Mouse (Mus musculus) MEL (cell line): ENCODE data around the gene Enox1. TPM values are rescaled to one million over a fixed set of nuclear protein-coding genes. Genes with fewer than 3 reads are reported as not detected.

ENCODE experiments used
- DNase-seq: peaks from one replicate; pipeline ENCODE4 v3.0.0; 2011; ENCODE audit warnings: low read depth, low spot score
- H3K27ac ChIP-seq: 2 replicates; pipeline ENCODE4 v1.5.1; 2012; ENCODE audit warnings: low read depth, mild to moderate bottlenecking, control low read depth, low read length, moderate library complexity; ENCODE audit not compliant: control insufficient read depth
- H3K27me3 ChIP-seq, 2 experiments: fragments of 150-350 bp in 1 of 2; sonication (generic) in 1 of 2; 2 replicates each; pipeline ENCODE4 v1.6.1; 2012; ENCODE audit warnings: low read length in 2 of 2, mild to moderate bottlenecking in 2 of 2, improper control_type of control experiment in 1 of 2, moderate library complexity in 1 of 2; ENCODE audit not compliant: insufficient read depth in 2 of 2, control insufficient read depth in 1 of 2
- H3K36me3 ChIP-seq, 2 experiments: 2 replicates each; pipeline ENCODE4 v1.6.1; 2012 to 2014; ENCODE audit warnings: low read length in 2 of 2, improper control_type of control experiment in 1 of 2, inconsistent platforms in 1 of 2, mild to moderate bottlenecking in 1 of 2; ENCODE audit not compliant: insufficient read depth in 2 of 2, control insufficient read depth in 1 of 2
- H3K4me1 ChIP-seq, 2 experiments: fragments of 150-350 bp in 1 of 2; sonication (generic) in 1 of 2; 2 replicates each; pipeline ENCODE4 v1.6.1; 2012; ENCODE audit warnings: low read length in 2 of 2, improper control_type of control experiment in 1 of 2, mild to moderate bottlenecking in 1 of 2; ENCODE audit not compliant: insufficient read depth in 2 of 2, control insufficient read depth in 1 of 2
- H3K4me3 ChIP-seq, 2 experiments: fragments of 150-350 bp in 1 of 2; sonication (generic) in 1 of 2; 2 replicates each; pipeline ENCODE4 v1.5.1; 2012; ENCODE audit warnings: low read depth in 2 of 2, low read length in 2 of 2, mild to moderate bottlenecking in 2 of 2, moderate library complexity in 2 of 2, control low read depth in 1 of 2, improper control_type of control experiment in 1 of 2; ENCODE audit not compliant: control insufficient read depth in 1 of 2, insufficient read depth in 1 of 2
- H3K79me2 ChIP-seq: 2 replicates; pipeline ENCODE4 v1.6.1; 2012; ENCODE audit warnings: mild to moderate bottlenecking, low read length, moderate library complexity; ENCODE audit not compliant: control insufficient read depth, poor library complexity, insufficient read depth
- H3K9ac ChIP-seq: 2 replicates; pipeline ENCODE4 v1.6.1; 2012; ENCODE audit warnings: low read depth, mild to moderate bottlenecking, control low read depth, low read length, moderate library complexity; ENCODE audit not compliant: control insufficient read depth, poor library complexity, severe bottlenecking
- H3K9me3 ChIP-seq: fragments of 150-350 bp; sonication (generic); replicated peaks from 2 replicates; pipeline ENCODE4 v1.6.1; 2012; ENCODE audit warnings: mild to moderate bottlenecking, low read length, improper control_type of control experiment, moderate library complexity; ENCODE audit not compliant: insufficient read depth
- CHD1 ChIP-seq: IDR thresholded peaks from 2 replicates; pipeline ENCODE4 v1.6.1; 2012; ENCODE audit warnings: low read depth, mild to moderate bottlenecking, inconsistent platforms, low read length, improper control_type of control experiment
- CHD2 ChIP-seq: IDR thresholded peaks from 2 replicates; pipeline ENCODE4 v1.6.1; 2011; ENCODE audit warnings: low read length, improper control_type of control experiment
- ELF1 ChIP-seq: IDR thresholded peaks from 2 replicates; pipeline ENCODE4 v1.6.1; 2014; ENCODE audit warnings: low read depth, mild to moderate bottlenecking, inconsistent platforms, low read length, improper control_type of control experiment, moderate library complexity
- EP300 ChIP-seq, 2 experiments: IDR thresholded peaks; 2 replicates each; pipeline ENCODE4 v1.6.1; 2011; ENCODE audit warnings: improper control_type of control experiment in 2 of 2, low read length in 2 of 2, low read depth in 1 of 2, mild to moderate bottlenecking in 1 of 2
- ETS1 ChIP-seq: IDR thresholded peaks from 2 replicates; pipeline ENCODE4 v1.6.1; 2012; ENCODE audit warnings: low read depth, mild to moderate bottlenecking, inconsistent platforms, low read length, improper control_type of control experiment, moderate library complexity
- GABPA ChIP-seq: IDR thresholded peaks from 2 replicates; pipeline ENCODE4 v1.6.1; 2012; ENCODE audit warnings: low read depth, mild to moderate bottlenecking, inconsistent platforms, low read length, improper control_type of control experiment, moderate library complexity
- GATA1 ChIP-seq: IDR thresholded peaks from 2 replicates; pipeline ENCODE4 v1.6.1; 2011; ENCODE audit warnings: low read depth, low read length, improper control_type of control experiment
- KAT2A ChIP-seq: conservative IDR thresholded peaks from 2 replicates; pipeline ENCODE4 v1.6.1; 2012; ENCODE audit warnings: low read depth, low read length, improper control_type of control experiment, inconsistent platforms
- MAFK ChIP-seq: IDR thresholded peaks from 2 replicates; pipeline ENCODE4 v1.6.1; 2011; ENCODE audit warnings: low read depth, mild to moderate bottlenecking, low read length, improper control_type of control experiment, borderline replicate concordance
- MEF2A ChIP-seq: IDR thresholded peaks from 2 replicates; pipeline ENCODE4 v1.6.1; 2014; ENCODE audit warnings: low read depth, mild to moderate bottlenecking, inconsistent platforms, low read length, improper control_type of control experiment; ENCODE audit not compliant: poor library complexity, insufficient replicate concordance, severe bottlenecking; ENCODE audit errors: extremely low read depth
- MYC ChIP-seq: IDR thresholded peaks from 2 replicates; pipeline ENCODE4 v1.6.1; 2011; ENCODE audit warnings: low read depth, mild to moderate bottlenecking, low read length, improper control_type of control experiment, moderate library complexity
- NELFE ChIP-seq: IDR thresholded peaks from 2 replicates; pipeline ENCODE4 v1.6.1; 2011; ENCODE audit warnings: low read depth, low read length, improper control_type of control experiment
- SIN3A ChIP-seq: IDR thresholded peaks from 2 replicates; pipeline ENCODE4 v1.6.1; 2012; ENCODE audit warnings: low read length, improper control_type of control experiment, inconsistent platforms
- SMC3 ChIP-seq: IDR thresholded peaks from 2 replicates; pipeline ENCODE4 v1.6.1; 2011; ENCODE audit warnings: low read depth, low read length, improper control_type of control experiment
- TAL1 ChIP-seq: IDR thresholded peaks from 2 replicates; pipeline ENCODE4 v1.6.1; 2012; ENCODE audit warnings: mild to moderate bottlenecking, inconsistent platforms, low read length, moderate library complexity, mixed read lengths
- TBP ChIP-seq: IDR thresholded peaks from 2 replicates; pipeline ENCODE4 v1.8.0; 2011; ENCODE audit warnings: low read depth, low read length, improper control_type of control experiment
- TCF12 ChIP-seq: IDR thresholded peaks from 2 replicates; pipeline ENCODE4 v1.6.1; 2014; ENCODE audit warnings: low read depth, mild to moderate bottlenecking, inconsistent platforms, low read length, improper control_type of control experiment, moderate library complexity
- ZC3H11A ChIP-seq: IDR thresholded peaks from 2 replicates; pipeline ENCODE4 v1.6.1; 2012; ENCODE audit warnings: low read depth, mild to moderate bottlenecking, inconsistent platforms, low read length, improper control_type of control experiment
- ZKSCAN1 ChIP-seq: IDR thresholded peaks from 2 replicates; pipeline ENCODE4 v1.6.1; 2012; ENCODE audit warnings: low read depth, mild to moderate bottlenecking, inconsistent platforms, low read length, improper control_type of control experiment, moderate library complexity
- ZMIZ1 ChIP-seq: IDR thresholded peaks from 2 replicates; pipeline ENCODE4 v1.6.1; 2012; ENCODE audit warnings: low read depth, mild to moderate bottlenecking, inconsistent platforms, low read length, improper control_type of control experiment, moderate library complexity
- polyA plus RNA-seq, 2 experiments: library from polyadenylated mRNA; stranded (reverse) in 1 of 2; unstranded in 1 of 2; fragments of >175 nt in 1 of 2; fragments of >200 nt in 1 of 2; gene quantifications; 2 replicates each; pipeline versions ENCODE4 v1.2.1 to v1.2.4; 2012; ENCODE audit warnings: low replicate concordance in 2 of 2, low read depth in 1 of 2; ENCODE audit not compliant: insufficient read length in 2 of 2, insufficient read depth in 1 of 2, missing spikeins in 1 of 2
- total RNA-seq: library from RNA; depleted of rRNA; stranded (reverse); fragments of 300-350 nt; gene quantifications from 2 replicates; pipeline ENCODE4 v1.2.3, GENCODE M21; 2012

Enox1 gene
- total and polyA plus RNA-seq, 3 experiments = not detected

GRCm38 (mm10) chr14:77151431-77151830 is 5.1 kb upstream of the Enox1 start (continued):
- TF ChIP-seq TAL1 (no peak), MAFK (no peak), MYC (no peak), CHD1 (no peak)

- Histone ChIP-seq H3K27ac (no peak overlapping the region), H3K27me3 (no peaks in the 10 kb centered on the region), H3K4me3 (no peak overlapping the region), H3K9me3 (no peaks in the 10 kb centered on the region), H3K36me3 (no peaks in the 10 kb centered on the region), H3K79me2 (no peaks in the 10 kb centered on the region), H3K4me1 (no peaks in the 10 kb centered on the region), H3K9ac (no peak overlapping the region)
- TF ChIP-seq ETS1 = no peak
- no peak for TF ChIP-seq SMC3
- TF ChIP-seq SIN3A = no peak
- no peak for TF ChIP-seq ZMIZ1
- no peak for TF ChIP-seq TAL1
- TF ChIP-seq ZKSCAN1 = no peak
- no peak for TF ChIP-seq KAT2A
- no peak for TF ChIP-seq EP300 (IDR thresholded peaks at IDR 0.05; ENCODE audit: low read depth in 1 of 2, low read length in 2 of 2)
- TF ChIP-seq GATA1 = no peak
- no peak for TF ChIP-seq MEF2A
- TF ChIP-seq ELF1 = no peak
- no peak for TF ChIP-seq TCF12
- no peak for TF ChIP-seq CHD2
- DNase-seq = no peak
Measured at GRCm38 (mm10) chr14:77156911-77157504, 445 bp downstream of the Enox1 start.

- TF ChIP-seq ZC3H11A (no peak), TBP (no peak), EP300 (IDR thresholded peaks at IDR 0.05; ENCODE audit: low read depth in 1 of 2, low read length in 2 of 2) (no peak), GABPA (no peak), NELFE (no peak), MAFK (no peak)
- no peak overlapping the region for H3K4me3 ChIP-seq
- H3K27ac ChIP-seq = no peak overlapping the region
- H3K4me1 ChIP-seq = no peaks in the 10 kb centered on the region
- no peaks in the 10 kb centered on the region for H3K27me3 ChIP-seq
- H3K79me2 ChIP-seq = no peaks in the 10 kb centered on the region
- no peak overlapping the region for H3K9ac ChIP-seq
- no peaks in the 10 kb centered on the region for H3K9me3 ChIP-seq
- no peak for DNase-seq
- no peaks in the 10 kb centered on the region for H3K36me3 ChIP-seq
Measured at GRCm38 (mm10) chr14:77157505-77157911, 945 bp downstream of the Enox1 start.
